Mouse (Mus musculus) adrenal gland, adult (tissue): ENCODE data around the gene Ace3.

Experiments used
- DNase-seq, 2 experiments: peaks; one replicate each; pipeline ENCODE4 v3.0.0; 2022 to 2023; ENCODE audit warnings: low spot score in 1 of 2; ENCODE audit not compliant: inconsistent age in 2 of 2

Ace3 gene

GRCm38 (mm10) chr11:105994375-105994774 is at the start of gene Ace3:
Gene Ace3, plus strand, starts transcription at chr11:105994675.
- DNase-seq: no peak

GRCm38 (mm10) chr11:105944770-105945672 is 49.5 kb upstream of the Ace3 start:
- peak; percentile 72 to 80 for DNase-seq

GRCm38 (mm10) chr11:105946694-105947154 is 47.8 kb upstream of the Ace3 start:
- DNase-seq: no peak

GRCm38 (mm10) chr11:105948255-105948654 is 46.2 kb upstream of the Ace3 start:
- DNase-seq: no peak

GRCm38 (mm10) chr11:105950519-105950918 is 44.0 kb upstream of the Ace3 start:
- no peak for DNase-seq

- peak in 1 of 2 experiments; percentile 53 for DNase-seq
These were observed 42.9 kb upstream of the Ace3 start for GRCm38 (mm10) chr11:105951601-105952044.

- no peak for DNase-seq
These were observed 42.4 kb upstream of the Ace3 start for GRCm38 (mm10) chr11:105952111-105952510.

- DNase-seq: peak; percentile 20 to 50
These were observed 41.5 kb upstream of the Ace3 start, which contains the start of gene Cyb561 for GRCm38 (mm10) chr11:105952911-105953386. Gene Cyb561, minus strand, starts transcription at chr11:105953336.

GRCm38 (mm10) chr11:105953402-105953801 is 41.1 kb upstream of the Ace3 start:
- DNase-seq: peak; percentile 87 to 93

GRCm38 (mm10) chr11:105955815-105956430 is 38.6 kb upstream of the Ace3 start:
- DNase-seq: no peak

GRCm38 (mm10) chr11:105957501-105957900 is 37.0 kb upstream of the Ace3 start:
- DNase-seq: no peak

- DNase-seq: no peak
These were observed 35.9 kb upstream of the Ace3 start for GRCm38 (mm10) chr11:105958566-105958965.

GRCm38 (mm10) chr11:105959355-105959754 is 35.1 kb upstream of the Ace3 start:
- DNase-seq: peak in 1 of 2 experiments; percentile 25

- no peak for DNase-seq
These were observed 29.8 kb upstream of the Ace3 start for GRCm38 (mm10) chr11:105964691-105965090.

GRCm38 (mm10) chr11:105966288-105966687 is 28.2 kb upstream of the Ace3 start:
- DNase-seq: no peak

GRCm38 (mm10) chr11:105967741-105968574 is 26.5 kb upstream of the Ace3 start, which contains the start of gene Ace:
Gene Ace, plus strand, starts transcription at chr11:105967945.
- DNase-seq: peak in 1 of 2 experiments; percentile 66

GRCm38 (mm10) chr11:105968948-105969347 is 25.5 kb upstream of the Ace3 start:
- no peak for DNase-seq

- DNase-seq: peak; percentile 61 to 82
These were observed 25.0 kb upstream of the Ace3 start for GRCm38 (mm10) chr11:105969516-105969915.

- no peak for DNase-seq
These were observed 19.9 kb upstream of the Ace3 start for GRCm38 (mm10) chr11:105974593-105974992.

- no peak for DNase-seq
These were observed 19.4 kb upstream of the Ace3 start for GRCm38 (mm10) chr11:105975050-105975449.

- DNase-seq: no peak
These were observed 18.8 kb upstream of the Ace3 start for GRCm38 (mm10) chr11:105975636-105976035.
